Mouse (Mus musculus): ENCODE measurements around the gene Mgat4b.

The Mgat4b gene

DNA sequence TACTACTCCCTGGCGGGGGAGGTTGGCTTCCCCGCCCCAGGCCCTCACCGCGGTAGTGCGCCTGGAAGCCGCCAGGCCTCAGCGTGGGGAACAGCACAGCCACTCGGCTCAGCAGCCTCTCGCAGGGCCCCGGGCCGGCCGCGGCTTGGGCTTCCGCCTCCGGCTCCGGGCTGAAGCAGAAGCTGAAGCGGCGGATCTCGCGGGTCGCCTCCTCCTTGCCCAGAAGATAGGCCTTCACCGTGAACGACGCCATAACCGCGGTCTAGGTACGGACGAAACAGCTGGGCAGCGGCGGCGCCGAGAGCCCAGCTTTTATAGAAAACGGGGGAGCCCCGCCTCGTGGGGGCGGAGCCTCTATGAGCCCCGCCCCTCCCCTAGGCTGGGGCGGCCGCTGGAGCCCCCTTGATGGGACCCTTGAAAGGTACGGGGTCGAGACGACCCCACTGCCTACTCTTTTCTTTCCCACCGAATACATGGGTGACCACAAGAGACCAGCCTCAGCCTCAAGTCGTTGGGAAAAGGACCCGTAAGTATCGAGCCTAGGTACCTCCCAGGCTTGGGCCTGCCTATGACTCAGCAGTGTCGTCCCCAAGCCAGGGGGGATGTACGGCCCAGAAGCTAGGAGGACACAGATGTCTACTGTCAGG is at the start of gene Mgat4b, which contains the start of gene Sqstm1:
Mgat4b (plus strand) TSS at position 386 of the 647 bp plus-strand sequence.
Sqstm1 (minus strand) TSS at position 323 of the 647 bp plus-strand sequence.
- WGBS = under 1% methylated on average over 48 of the region's 48 CpGs

- 73% methylated on average over 10 of the region's 10 CpGs for WGBS
These were observed 48.9 kb upstream of the Mgat4b start for GRCm38 (mm10) chr11:50161578-50162304.

GRCm38 (mm10) chr11:50162338-50163050 is 48.2 kb upstream of the Mgat4b start:
- 92% methylated on average over 3 of the region's 3 CpGs for WGBS

DNA sequence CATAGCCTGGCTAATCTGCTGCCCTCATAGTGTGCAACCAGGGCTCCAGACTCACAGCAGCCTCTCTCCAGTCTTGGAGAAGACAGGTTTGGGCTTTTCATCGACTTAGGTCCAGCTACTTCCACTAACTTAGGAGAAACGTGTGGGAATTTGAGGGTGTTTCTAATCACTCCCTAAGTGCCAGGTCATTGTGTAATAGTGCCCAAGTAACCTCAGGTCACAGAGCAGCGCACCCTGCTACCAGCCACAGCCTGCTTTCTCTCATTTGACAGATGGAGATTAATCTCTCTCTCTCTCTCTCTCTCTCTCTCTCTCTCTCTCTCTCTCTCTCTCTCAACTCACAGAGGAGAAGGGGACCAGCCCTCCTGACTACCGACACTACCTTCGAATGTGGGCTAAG is 42.3 kb upstream of the Mgat4b start:
- 90% methylated on average over 5 of the region's 5 CpGs for WGBS

GRCm38 (mm10) chr11:50174111-50174729 is 36.5 kb upstream of the Mgat4b start, which contains the start of gene Mrnip:
Mrnip (plus strand) TSS chr11:50174444.
- 4% methylated on average over 19 of the region's 19 CpGs for WGBS

GRCm38 (mm10) chr11:50174730-50175187 is 35.9 kb upstream of the Mgat4b start:
- WGBS = under 1% methylated on average over 27 of the region's 27 CpGs

- 71% methylated on average over 3 of the region's 3 CpGs for WGBS
These were observed 34.3 kb upstream of the Mgat4b start for GRCm38 (mm10) chr11:50176351-50176750.

- 43% methylated on average over 6 of the region's 6 CpGs for WGBS
These were observed 33.6 kb upstream of the Mgat4b start for GRCm38 (mm10) chr11:50177111-50177510.

DNA sequence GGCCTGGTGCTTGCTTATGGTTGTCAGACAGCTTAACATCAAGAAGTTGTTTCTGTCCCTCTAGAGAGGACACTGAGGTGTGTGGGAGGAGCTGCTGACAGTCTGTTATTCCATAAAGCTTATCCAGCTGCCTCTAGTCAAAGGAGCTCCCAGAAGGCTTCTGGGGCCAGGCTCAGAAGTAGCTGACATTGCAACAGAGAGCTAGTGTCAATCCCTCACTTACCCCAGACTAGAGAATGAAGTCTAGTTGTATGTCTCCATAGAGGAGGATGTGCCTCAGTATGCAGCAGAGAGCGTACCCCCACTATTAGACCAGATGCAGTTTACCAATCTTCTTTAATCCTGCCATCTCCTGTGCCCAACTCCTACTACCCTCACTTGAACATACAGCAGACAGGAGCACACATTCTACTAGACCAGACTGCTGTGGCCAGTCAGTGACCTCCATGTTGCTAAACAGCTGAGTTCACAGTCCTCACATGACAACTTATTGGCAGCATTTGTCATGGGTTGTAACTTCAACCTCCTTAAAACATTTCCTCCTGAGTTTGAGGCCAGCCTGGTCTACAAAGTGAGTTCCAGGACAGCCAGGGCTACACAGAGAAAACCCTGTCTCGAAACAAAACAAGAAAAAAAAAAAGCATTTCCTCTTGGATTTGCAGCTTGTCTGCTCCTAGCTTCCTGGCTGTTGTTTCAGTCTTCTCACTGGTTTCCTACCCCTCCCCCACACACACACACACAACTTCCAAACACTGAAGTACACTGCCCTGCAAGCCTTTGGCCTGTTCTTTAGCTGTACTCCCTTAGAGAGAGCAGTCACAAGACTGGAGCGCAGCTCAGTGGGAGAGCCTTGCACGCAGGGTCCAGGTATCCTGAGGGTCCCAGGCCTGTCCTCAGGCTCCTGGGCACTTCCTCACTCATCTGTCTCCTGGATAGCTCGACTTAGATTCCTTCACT is 31.9 kb upstream of the Mgat4b start:
- WGBS = 84% methylated on average over 5 of the region's 5 CpGs

- 90% methylated on average over 6 of the region's 6 CpGs for WGBS
These were observed 30.0 kb upstream of the Mgat4b start for GRCm38 (mm10) chr11:50180478-50181231.

DNA sequence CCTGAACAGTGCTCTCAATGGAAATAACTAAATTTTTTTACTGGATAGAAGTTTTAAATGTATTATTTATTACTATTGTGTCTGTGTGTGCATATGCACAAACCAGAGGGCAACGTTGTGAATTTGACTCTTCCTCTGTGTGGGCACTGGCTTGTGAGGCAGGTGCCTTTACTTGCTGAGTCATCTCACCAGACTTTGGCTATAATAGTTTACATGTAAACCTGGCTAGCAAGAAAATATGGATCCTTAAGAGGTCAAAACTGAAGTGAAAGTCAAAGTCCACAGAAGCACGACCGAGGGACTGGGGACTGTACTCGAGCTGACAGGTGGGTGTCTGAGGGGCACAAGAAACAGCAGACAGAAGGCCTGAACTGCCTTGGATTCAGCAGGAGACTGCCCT is 28.0 kb upstream of the Mgat4b start:
- WGBS = 72% methylated on average over 4 of the region's 4 CpGs

DNA sequence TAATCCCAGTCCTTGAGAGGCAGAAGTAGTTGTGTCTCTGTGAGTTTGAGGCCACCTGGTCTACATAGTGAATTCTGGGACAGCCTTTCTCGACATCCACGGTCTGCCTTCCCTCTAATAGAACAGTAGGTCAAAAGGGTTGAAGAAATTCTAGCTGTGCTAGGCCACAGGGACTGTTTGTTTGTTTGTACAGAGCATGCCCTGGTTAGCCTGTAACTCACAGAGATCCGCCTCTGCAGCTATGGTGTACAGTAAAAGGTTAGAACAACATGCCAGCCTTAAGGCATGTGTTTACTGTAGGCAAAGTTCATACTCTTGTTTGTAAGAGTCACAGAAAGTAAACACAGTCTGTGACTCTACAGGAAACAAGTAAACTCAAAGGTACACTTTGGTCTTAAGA is 25.9 kb upstream of the Mgat4b start:
- 83% methylated on average over 3 of the region's 3 CpGs for WGBS

GRCm38 (mm10) chr11:50188682-50189081 is 22.0 kb upstream of the Mgat4b start:
- WGBS = 85% methylated on average over 7 of the region's 7 CpGs

GRCm38 (mm10) chr11:50190362-50190761 is 20.3 kb upstream of the Mgat4b start:
- 91% methylated on average over 4 of the region's 4 CpGs for WGBS

DNA sequence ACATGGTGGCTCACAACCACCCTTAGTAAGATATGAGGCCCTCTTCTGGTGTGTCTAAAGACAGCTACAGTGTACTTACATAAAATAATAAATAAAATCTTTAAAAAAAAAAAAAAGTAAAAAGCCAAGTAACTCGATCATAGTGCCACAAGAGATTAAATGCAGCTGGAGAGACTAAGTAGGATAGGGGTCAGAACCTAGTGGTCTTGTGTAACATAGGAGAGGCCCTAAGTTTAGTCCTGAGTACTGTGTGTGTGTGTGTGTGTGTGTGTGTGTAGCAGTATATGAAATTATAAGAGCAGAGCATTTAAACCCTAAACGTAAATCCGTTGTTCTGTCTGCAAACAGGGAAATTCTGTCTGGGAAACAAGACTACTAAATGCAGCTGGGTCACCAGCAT is 18.4 kb upstream of the Mgat4b start:
- 85% methylated on average over 3 of the region's 3 CpGs for WGBS

- 85% methylated on average over 7 of the region's 7 CpGs for WGBS
These were observed 16.6 kb upstream of the Mgat4b start for GRCm38 (mm10) chr11:50194070-50194469.

- 84% methylated on average over 4 of the region's 4 CpGs for WGBS
These were observed 15.9 kb upstream of the Mgat4b start for GRCm38 (mm10) chr11:50194793-50195192.

DNA sequence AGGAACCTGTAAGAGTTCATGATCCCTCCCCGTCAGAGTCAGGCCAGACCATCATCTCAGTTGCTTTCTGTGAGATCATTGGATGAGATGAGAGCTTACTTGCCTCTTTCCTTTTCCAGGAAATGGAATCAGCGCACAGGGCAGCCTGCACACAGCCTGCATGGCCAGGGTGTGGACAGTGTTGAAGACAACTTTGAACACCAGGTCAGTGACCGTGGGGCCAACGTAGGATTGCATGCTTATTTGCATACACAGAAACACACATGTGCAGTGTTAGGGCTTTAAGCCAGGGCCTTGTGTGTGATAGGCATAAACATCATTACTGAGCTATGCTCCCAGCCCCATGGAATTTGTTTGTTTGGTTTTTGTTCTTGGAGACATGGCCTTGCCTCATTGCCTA is 13.2 kb upstream of the Mgat4b start:
- 89% methylated on average over 4 of the region's 4 CpGs for WGBS

- 74% methylated on average over 4 of the region's 5 CpGs for WGBS
These were observed 12.4 kb upstream of the Mgat4b start for GRCm38 (mm10) chr11:50198219-50198846.

DNA sequence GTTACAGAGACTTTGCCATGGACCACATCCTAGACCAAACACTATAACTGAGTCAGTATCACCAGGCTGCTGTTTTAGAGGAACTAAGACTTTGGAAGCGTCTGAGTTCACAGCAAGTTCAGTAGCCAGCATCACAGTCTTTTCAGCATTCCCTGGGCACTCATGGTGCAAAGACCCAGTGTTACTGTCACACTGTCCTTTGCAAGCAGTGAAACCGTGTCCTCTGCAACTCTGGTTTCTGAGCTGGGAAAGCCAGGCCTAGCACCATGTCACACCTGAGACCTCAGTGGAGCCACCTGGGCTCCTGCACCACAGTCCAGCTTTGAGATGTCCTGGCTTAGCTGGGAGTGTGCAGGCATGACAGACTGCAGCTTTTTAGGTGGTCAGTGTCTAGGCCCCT is 11.8 kb upstream of the Mgat4b start:
- WGBS = 90% methylated on average over 2 of the region's 2 CpGs

Data from cerebral cortex, adult 2 months (tissue).